Mouse (Mus musculus) megakaryocyte, embryonic 14.5 days (primary cell): ENCODE results near the gene Atxn7l1. TPM values are rescaled to one million over a fixed set of nuclear protein-coding genes. Genes with fewer than 3 reads are reported as not detected.

ENCODE experiments used
- H3K27me3 ChIP-seq: replicated peaks from 2 replicates; pipeline ENCODE3; 2012; ENCODE audit warnings: inconsistent platforms
- H3K36me3 ChIP-seq: replicated peaks from 2 replicates; pipeline ENCODE3; 2012; ENCODE audit warnings: low read length, inconsistent platforms, mixed read lengths
- H3K4me1 ChIP-seq: 2 replicates; pipeline ENCODE4 v1.6.1; 2012; ENCODE audit warnings: inconsistent platforms
- H3K4me3 ChIP-seq: replicated peaks from 2 replicates; pipeline ENCODE3; 2012; ENCODE audit warnings: moderate library complexity, mild to moderate bottlenecking, inconsistent platforms
- H3K9me3 ChIP-seq: 2 replicates; pipeline ENCODE4 v1.6.1; 2012; ENCODE audit warnings: inconsistent platforms
- FLI1 ChIP-seq: IDR thresholded peaks from 2 replicates; pipeline ENCODE4 v1.6.1; 2012; ENCODE audit warnings: low read length, inconsistent platforms, mixed read lengths
- GATA1 ChIP-seq: IDR thresholded peaks from 3 replicates; pipeline ENCODE4 v1.6.1; 2012; ENCODE audit warnings: mixed read lengths, low read length, inconsistent platforms, borderline replicate concordance
- polyA plus RNA-seq: library from polyadenylated mRNA; stranded (reverse); fragments of >175 nt; gene quantifications from 2 replicates; pipeline ENCODE4 v1.2.3, GENCODE M21; 2012; ENCODE audit warnings: low replicate concordance; ENCODE audit not compliant: insufficient read depth

Gene Atxn7l1
- polyA plus RNA-seq, 1 experiment = 22.5 TPM

DNA sequence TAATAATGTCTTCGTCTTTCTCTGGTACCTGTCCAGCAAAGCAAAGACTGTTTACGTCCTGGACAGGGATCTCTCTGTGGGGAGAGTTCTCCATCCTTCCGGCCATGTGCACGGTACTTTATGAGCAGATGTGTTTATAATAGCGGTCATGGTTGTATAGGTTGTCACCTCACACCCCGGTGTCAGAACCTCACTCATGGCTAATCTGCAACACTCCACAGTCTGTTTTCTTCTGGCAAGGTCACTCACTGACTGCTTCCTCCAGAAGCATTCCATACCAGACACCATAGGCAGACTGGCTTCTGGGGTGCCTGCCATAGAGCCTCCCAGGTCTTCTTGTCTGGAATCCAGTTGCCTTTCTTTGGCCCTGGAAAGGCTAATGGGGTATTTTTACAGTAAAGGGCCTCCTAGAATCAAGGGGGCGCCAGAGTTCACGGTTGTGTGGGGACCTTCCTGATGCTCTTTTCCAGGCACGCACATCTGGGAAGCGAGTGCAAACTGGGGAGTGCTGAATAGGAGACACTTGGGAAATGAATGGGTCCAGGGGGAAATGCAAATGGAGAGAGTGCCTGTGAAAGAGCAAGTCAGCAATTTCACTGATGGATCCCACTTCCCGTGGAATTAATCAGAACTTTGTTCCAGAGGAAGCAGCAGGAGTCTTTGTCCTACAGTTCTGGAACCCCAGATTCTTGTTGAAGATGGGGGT lies 89.0 kb downstream of the Atxn7l1 start:
- Histone ChIP-seq H3K4me3 (no peak overlapping the region), H3K9me3 (0 out of 2 replicates have a peak, but pooled peaks cover 4% of the 10 kb centered on the region), H3K27me3 (peaks cover 2% of the 10 kb centered on the region), H3K36me3 (peaks cover 4% of the 10 kb centered on the region), H3K4me1 (peaks cover 8% of the 10 kb centered on the region)
- TF ChIP-seq GATA1 (no peak), FLI1 (no peak)

DNA sequence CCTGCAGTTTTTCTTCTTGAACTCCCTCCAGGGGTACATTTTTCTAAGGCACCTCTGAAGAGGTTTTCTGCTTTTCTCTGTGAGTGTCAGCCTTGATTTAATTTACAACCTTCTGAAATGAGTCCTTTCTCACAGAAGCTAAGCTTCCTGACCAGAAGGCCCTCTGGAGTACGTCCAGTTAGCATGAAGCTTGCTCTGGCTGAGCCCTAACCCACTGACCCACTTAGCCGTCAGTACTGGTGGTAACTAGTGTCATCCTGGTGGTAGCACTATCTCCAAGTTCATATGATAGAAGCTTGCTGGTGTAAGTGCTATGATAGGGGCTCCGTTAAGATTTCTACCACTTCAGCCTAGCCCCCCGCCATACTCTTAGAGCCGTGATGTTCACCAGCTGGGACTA lies 89.6 kb downstream of the Atxn7l1 start:
- Histone ChIP-seq H3K9me3 (0 out of 2 replicates have a peak, but pooled peaks cover 4% of the 10 kb centered on the region), H3K27me3 (peaks cover 2% of the 10 kb centered on the region), H3K4me3 (no peak overlapping the region), H3K4me1 (peaks cover 8% of the 10 kb centered on the region), H3K36me3 (peaks cover 6% of the 10 kb centered on the region)
- TF ChIP-seq FLI1 (no peak), GATA1 (no peak)

DNA sequence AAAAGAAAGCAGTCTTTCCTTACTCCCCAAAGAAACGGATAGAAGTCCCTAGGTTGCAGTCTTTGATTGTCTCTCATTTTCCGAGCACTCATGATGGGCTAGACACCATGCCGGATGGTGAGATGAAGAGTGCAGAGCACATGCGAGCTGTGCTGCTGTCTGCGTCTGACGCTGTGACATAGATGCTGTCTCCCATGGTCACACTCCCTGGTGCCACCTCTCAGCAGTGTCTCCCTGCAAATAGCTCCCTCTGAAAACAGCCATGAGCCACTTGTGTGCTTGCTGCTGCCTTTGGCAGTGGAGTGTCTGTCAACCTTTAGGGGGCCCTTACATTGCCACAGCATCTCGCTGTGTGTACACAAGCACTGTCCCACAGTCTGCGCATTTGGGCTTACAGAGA lies 95.2 kb downstream of the Atxn7l1 start:
- Histone ChIP-seq H3K27me3 (no peaks in the 10 kb centered on the region), H3K36me3 (peaks cover 9% of the 10 kb centered on the region), H3K4me3 (peak overlapping the region; percentile 50), H3K4me1 (peaks cover 20% of the 10 kb centered on the region), H3K9me3 (0 out of 2 replicates have a peak, but pooled peaks cover 4% of the 10 kb centered on the region)
- TF ChIP-seq FLI1 (no peak), GATA1 (no peak)

DNA sequence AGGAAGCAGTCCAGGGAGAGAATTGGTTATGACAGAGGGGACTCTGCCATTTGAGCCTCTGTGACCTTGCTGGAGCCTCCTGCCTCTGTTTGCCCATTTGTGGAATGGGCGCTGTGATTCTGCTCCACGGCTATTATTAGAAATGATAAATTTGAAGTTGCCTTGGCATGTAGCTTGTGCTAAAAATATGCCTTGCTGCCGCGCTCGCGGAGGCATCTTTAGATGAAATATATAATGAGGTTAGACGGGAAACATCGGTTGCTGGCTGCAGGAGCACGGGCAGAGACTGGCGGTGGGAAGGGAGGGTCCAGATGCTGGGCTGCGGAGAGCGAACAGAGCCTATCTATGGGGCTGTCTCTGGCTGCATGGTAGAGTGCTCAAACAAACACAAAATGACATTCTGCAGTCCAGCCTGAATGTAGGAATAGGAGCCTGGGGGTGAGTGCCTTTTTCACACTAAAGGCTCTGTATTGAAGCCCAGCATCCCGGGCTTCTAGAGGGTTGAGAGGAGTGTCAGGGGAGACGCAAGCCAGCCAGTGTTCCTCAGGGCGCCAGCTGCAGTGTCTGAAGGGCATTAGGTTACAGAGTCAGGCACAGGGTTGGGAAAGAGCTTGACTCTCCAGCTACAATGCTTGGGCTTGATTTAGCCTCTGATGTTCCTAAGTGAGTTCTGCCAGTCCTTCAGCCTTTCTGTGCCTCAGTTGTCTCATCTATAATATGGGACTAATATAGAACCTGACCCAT lies 96.8 kb downstream of the Atxn7l1 start:
- H3K36me3 ChIP-seq = peaks cover 20% of the 10 kb centered on the region
- peaks cover 12% of the 10 kb centered on the region; the same call in 1 of the 2 replicates for H3K4me1 ChIP-seq
- no peaks in the 10 kb centered on the region for H3K27me3 ChIP-seq
- no peak overlapping the region for H3K4me3 ChIP-seq
- 0 out of 2 replicates have a peak, but pooled peaks cover 4% of the 10 kb centered on the region for H3K9me3 ChIP-seq
- no peak for TF ChIP-seq FLI1
- TF ChIP-seq GATA1 = no peak

DNA sequence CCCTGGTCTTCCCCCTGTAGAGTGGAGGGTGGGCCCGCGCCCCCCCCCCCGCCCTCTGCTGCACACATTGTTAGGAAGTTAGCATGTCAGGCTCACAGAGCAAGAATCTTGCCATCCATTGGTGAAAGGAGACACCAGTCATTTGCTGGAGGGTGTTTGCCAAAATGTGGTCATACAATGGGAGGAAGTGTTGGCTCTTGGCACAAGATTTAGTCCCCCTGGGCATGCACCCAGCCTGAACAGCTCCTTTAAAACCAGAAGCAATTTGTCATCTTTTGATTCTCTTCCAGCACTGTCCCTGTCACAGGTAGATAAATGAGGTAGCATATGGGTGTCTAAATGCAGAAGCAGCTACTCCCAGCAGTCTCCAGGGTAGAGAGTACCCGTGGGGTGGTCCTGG lies 98.0 kb downstream of the Atxn7l1 start:
- Histone ChIP-seq H3K27me3 (no peaks in the 10 kb centered on the region), H3K36me3 (peaks cover 31% of the 10 kb centered on the region), H3K4me1 (0 out of 2 replicates have a peak, but pooled peaks cover 15% of the 10 kb centered on the region), H3K4me3 (no peak overlapping the region), H3K9me3 (0 out of 2 replicates have a peak, but pooled peaks cover 3% of the 10 kb centered on the region)
- no peak for TF ChIP-seq FLI1
- no peak for TF ChIP-seq GATA1

DNA sequence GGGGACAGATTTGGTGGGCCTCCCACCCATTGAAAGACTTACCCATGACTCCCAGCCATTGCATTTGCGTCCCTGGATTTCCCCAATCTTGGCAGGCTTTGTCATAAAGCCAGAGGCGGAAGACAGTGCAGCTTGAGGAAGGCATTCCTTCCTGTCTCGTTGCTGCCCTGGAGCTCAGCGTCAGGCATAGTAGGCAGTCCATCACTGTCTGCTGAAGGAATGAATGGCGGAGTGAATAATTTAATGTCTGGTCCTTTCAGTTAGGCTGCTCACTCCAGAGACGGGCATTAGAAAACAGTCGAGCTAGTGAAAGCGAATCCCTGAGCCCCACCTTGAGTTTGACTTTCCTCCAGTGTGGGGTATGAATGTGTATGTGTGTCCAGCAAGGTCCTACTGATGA lies 99.4 kb downstream of the Atxn7l1 start:
- H3K36me3 ChIP-seq = peaks cover 33% of the 10 kb centered on the region
- H3K9me3 ChIP-seq = no peaks in the 10 kb centered on the region
- H3K4me1 ChIP-seq = 0 out of 2 replicates have a peak, but pooled peaks cover 15% of the 10 kb centered on the region
- TF ChIP-seq GATA1 (no peak), FLI1 (no peak)
- H3K27me3 ChIP-seq = no peaks in the 10 kb centered on the region
- no peak overlapping the region for H3K4me3 ChIP-seq

DNA sequence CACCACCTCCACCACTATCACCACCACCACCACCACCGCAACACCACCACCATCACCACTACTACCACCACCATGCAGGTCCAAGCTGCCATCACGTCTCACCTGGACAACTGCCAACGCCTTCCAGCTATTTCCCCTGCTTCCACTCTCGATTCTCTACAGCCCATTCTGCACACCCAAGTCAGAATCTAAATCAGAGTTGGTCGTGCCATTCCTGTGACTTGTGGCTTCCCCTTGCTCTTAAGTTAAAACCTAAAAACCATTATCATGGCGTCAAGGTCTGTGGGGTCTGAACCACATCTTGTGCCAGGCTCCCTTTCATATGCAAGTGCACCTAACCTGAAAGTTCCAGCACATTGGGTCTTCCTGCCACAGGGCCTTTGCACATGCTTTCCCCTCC lies 102.7 kb downstream of the Atxn7l1 start:
- TF ChIP-seq FLI1 (no peak), GATA1 (no peak)
- Histone ChIP-seq H3K9me3 (no peaks in the 10 kb centered on the region), H3K27me3 (no peaks in the 10 kb centered on the region), H3K4me3 (no peak overlapping the region), H3K4me1 (peaks cover 4% of the 10 kb centered on the region; the same call in 1 of the 2 replicates), H3K36me3 (peaks cover 40% of the 10 kb centered on the region)

DNA sequence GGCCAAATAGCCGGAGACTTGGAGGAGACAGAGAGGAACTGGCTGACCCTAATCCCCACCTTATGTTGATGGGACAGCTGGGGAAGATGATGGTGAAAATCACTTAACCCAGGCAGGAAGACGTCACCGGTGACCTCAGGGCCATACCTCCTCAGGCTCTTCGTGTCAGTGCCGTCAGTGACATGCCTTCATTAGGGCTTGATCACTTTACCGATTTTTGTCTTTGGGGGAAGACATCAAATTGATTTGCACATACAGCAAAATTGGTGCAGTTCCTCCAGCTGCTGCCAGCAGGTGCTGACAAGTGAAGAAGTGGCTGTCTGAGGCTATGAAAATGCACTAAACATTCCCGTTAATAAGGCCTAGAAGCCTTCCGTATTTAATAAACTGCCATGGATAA lies 103.9 kb downstream of the Atxn7l1 start:
- TF ChIP-seq FLI1 (no peak), GATA1 (no peak)
- H3K4me1 ChIP-seq = peaks cover 12% of the 10 kb centered on the region
- H3K4me3 ChIP-seq = no peak overlapping the region
- H3K36me3 ChIP-seq = peaks cover 40% of the 10 kb centered on the region
- H3K27me3 ChIP-seq = no peaks in the 10 kb centered on the region
- H3K9me3 ChIP-seq = no peaks in the 10 kb centered on the region

DNA sequence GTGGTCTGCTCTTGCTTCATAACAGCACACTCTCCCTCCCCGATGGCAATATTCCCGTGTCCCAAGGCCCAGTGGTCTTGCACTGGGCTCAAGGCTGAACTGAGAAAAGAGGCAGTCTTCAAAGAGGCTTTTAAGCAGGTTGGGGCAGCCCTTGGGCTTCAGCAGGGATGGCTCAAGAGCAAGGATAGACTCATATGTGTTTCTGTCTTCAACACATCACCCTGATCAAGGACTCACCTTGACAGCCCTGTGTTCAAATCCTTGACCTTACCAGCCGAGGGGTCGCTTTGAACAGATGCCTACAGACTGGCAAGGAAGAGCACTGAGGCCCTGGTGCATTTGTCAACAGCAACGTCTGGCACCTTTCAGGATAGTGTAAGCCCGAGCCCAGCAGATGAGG lies 105.1 kb downstream of the Atxn7l1 start:
- TF ChIP-seq FLI1 = no peak
- no peak for TF ChIP-seq GATA1
- H3K4me3 ChIP-seq = no peak overlapping the region
- peaks cover 40% of the 10 kb centered on the region for H3K36me3 ChIP-seq
- peaks cover 15% of the 10 kb centered on the region for H3K4me1 ChIP-seq
- no peaks in the 10 kb centered on the region for H3K9me3 ChIP-seq
- no peaks in the 10 kb centered on the region for H3K27me3 ChIP-seq

DNA sequence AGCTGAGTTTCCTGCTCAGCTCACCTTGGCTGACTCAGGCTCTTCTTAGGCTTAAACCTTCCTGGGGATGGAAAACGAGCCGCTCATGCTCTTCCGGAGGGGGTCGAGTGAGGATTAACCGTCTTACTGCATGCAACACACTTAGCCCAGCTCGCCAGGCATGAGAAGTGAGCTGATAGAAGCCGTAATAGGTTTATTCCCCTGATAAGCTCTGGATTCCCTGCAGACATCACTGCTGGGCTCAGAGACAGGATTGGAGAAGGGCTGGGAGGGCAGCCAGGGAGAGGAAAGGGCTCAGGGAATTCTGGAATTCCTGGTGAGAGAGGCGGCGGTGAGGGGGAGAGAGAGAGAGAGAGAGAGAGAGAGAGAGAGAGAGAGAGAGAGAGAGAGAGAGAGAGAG lies 105.7 kb downstream of the Atxn7l1 start:
- Histone ChIP-seq H3K27me3 (no peaks in the 10 kb centered on the region), H3K9me3 (no peaks in the 10 kb centered on the region), H3K4me1 (peaks cover 15% of the 10 kb centered on the region), H3K36me3 (peaks cover 43% of the 10 kb centered on the region), H3K4me3 (no peak overlapping the region)
- TF ChIP-seq GATA1 (no peak), FLI1 (no peak)
